Mouse (Mus musculus) frontal cortex, postnatal 10 days (tissue): ENCODE data around the gene Sp9.

Experiments
- DNase-seq, 2 experiments: peaks; one replicate each; pipeline ENCODE4 v3.0.0; 2022; ENCODE audit warnings: low spot score in 2 of 2, mixed read lengths in 1 of 2

The Sp9 gene

GRCm38 (mm10) chr2:73271459-73272161 is at the start of gene Sp9:
Gene Sp9, plus strand, starts transcription at chr2:73271925.
- DNase-seq, result peak in 1 of 2 experiments; percentile 73

GRCm38 (mm10) chr2:73231081-73231480 is 40.6 kb upstream of the Sp9 start:
- DNase-seq, result no peak

GRCm38 (mm10) chr2:73241299-73241698 is 30.4 kb upstream of the Sp9 start:
- no peak for DNase-seq

- DNase-seq, result no peak
These were observed 23.0 kb upstream of the Sp9 start for GRCm38 (mm10) chr2:73248701-73249100.

- no peak for DNase-seq
These were observed 8.5 kb upstream of the Sp9 start for GRCm38 (mm10) chr2:73263172-73263765.

- DNase-seq, result peak in 1 of 2 experiments; percentile 24
These were observed 7.7 kb upstream of the Sp9 start for GRCm38 (mm10) chr2:73263794-73264610.

- no peak for DNase-seq
These were observed 7.0 kb upstream of the Sp9 start for GRCm38 (mm10) chr2:73264611-73265195.

- no peak for DNase-seq
These were observed 5.7 kb upstream of the Sp9 start for GRCm38 (mm10) chr2:73266011-73266410.

GRCm38 (mm10) chr2:73266623-73267022 is 5.1 kb upstream of the Sp9 start:
- DNase-seq, result no peak

GRCm38 (mm10) chr2:73267231-73267630 is 4.5 kb upstream of the Sp9 start:
- no peak for DNase-seq

- no peak for DNase-seq
These were observed 3.9 kb upstream of the Sp9 start for GRCm38 (mm10) chr2:73267818-73268217.

GRCm38 (mm10) chr2:73268281-73268680 is 3.4 kb upstream of the Sp9 start:
- DNase-seq, result peak in 1 of 2 experiments; percentile 18

- no peak for DNase-seq
These were observed 2.8 kb upstream of the Sp9 start for GRCm38 (mm10) chr2:73268836-73269395.

- DNase-seq, result no peak
These were observed 2.1 kb upstream of the Sp9 start for GRCm38 (mm10) chr2:73269666-73270065.

- no peak for DNase-seq
These were observed 1.6 kb upstream of the Sp9 start for GRCm38 (mm10) chr2:73270071-73270592.

GRCm38 (mm10) chr2:73270593-73271458 is 899 bp upstream of the Sp9 start:
- DNase-seq, result no peak

- DNase-seq, result no peak
These were observed 875 bp downstream of the Sp9 start for GRCm38 (mm10) chr2:73272351-73273248.

- peak in 1 of 2 experiments; percentile 39 for DNase-seq
These were observed 1.8 kb downstream of the Sp9 start for GRCm38 (mm10) chr2:73273249-73274118.
